Mouse (Mus musculus): ENCODE results near the gene Gm10320.

The Gm10320 gene

GRCm38 (mm10) chr13:98491909-98492308, at the start of gene Gm10320:
TSS of gene Gm10320 (minus strand) at chr13:98492001.
- in situ Hi-C loops (cut with MboI, MseI): no loop called here

- in situ Hi-C loops (cut with MboI, MseI): no loop called here
Observed at GRCm38 (mm10) chr13:98541601-98542000, 49.8 kb upstream of the Gm10320 start.

- in situ Hi-C loops (cut with MboI, MseI): no loop called here
Observed at GRCm38 (mm10) chr13:98540206-98540605, 48.4 kb upstream of the Gm10320 start.

DNA sequence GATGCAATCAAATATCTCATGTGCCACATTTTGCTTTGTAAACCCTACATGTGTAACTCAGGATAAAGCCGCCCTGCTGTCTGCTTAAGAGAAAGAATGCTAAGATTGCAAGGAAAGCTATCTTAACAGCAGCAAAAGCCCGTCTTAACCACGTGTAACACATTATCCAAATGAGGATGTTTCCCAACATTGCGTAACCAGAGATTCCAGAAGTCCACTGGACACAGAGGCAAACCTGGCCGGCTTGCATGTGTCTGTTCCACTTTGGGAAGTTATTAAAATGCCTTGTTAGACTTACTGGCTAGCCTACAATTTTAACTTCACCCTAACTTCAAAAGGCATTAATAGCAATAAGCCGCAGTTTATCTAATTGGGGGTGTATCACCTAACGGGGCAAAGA, 47.5 kb upstream of the Gm10320 start:
- in situ Hi-C loops (cut with MboI, MseI): no loop called here

DNA sequence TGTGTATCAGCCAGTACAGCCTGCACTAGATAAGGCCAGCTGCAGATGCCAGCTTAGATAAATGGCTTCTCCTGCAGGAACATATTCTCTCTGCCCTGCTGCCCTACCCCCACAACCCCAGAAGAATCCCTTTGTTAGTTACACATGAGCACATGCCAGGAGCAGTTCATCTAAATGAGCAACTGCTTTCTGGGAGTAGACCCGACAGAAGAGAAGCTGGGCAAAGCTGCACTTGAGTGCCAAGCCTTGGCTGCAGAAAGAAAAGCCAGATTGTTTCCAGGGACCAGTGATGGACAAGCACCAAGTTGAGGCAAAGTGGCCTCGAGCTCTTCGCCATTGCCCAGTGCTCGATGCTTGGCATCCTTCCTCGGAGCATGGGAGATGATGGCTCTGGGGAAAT, 46.8 kb upstream of the Gm10320 start:
- in situ Hi-C loops (cut with MboI, MseI): no loop called here

- in situ Hi-C loops (cut with MboI, MseI): no loop called here
Observed at GRCm38 (mm10) chr13:98534913-98535262, 43.1 kb upstream of the Gm10320 start.

DNA sequence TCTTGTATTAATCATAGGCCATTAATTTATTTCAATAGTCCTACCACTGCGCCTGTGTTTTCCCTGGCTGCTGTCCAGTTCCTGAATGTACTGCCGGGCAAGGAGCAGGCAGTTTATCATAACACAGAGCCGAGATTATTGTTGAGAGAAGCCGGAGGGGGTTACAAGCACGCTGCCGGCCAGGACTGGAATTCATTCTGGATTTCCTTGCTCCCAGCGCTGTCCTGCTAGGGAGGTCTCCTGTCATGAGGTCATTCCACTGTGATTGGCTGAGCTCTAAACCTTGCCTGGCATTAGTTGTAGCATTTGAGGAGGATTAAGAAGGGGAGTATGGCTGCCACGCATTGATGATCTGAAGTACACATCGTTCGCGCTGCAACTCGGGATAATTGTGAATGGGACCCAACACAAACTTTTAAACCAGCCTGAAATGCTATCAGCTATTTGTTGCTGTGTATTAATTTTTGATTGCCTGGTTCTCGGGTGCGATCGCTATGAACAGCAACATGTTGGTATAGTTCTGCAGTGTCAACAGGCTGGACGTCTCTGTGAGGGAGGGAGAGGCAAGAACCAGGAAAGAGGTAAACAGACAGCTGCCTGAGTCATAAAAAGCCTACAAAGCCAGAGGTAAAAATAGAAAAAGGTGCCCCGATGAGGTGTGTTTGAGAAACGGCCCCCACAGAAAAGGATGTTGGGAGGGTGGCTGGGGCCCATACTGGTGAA, 42.5 kb upstream of the Gm10320 start:
- in situ Hi-C loops (cut with MboI, MseI): no loop called here

DNA sequence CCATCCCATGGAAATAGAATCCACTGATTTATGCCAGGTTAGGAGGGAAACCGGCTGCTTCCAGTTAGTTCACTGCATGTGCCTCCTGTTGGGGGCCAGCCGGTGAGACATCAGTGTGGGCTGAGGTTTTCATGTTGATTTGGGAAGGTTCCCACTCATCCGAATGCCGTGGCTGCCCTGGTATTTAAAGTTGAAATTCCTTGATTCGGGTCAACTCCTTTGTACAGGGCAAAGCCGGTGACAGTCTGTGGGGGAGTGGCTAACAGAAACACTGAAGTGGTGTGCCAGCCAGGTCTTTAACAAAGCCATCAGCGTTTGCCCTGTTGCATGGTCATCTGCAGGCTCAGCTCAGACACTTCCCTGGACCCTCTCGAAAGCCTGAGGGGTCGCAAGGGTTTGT, 41.6 kb upstream of the Gm10320 start:
- in situ Hi-C loops (cut with MboI, MseI): no loop called here

DNA sequence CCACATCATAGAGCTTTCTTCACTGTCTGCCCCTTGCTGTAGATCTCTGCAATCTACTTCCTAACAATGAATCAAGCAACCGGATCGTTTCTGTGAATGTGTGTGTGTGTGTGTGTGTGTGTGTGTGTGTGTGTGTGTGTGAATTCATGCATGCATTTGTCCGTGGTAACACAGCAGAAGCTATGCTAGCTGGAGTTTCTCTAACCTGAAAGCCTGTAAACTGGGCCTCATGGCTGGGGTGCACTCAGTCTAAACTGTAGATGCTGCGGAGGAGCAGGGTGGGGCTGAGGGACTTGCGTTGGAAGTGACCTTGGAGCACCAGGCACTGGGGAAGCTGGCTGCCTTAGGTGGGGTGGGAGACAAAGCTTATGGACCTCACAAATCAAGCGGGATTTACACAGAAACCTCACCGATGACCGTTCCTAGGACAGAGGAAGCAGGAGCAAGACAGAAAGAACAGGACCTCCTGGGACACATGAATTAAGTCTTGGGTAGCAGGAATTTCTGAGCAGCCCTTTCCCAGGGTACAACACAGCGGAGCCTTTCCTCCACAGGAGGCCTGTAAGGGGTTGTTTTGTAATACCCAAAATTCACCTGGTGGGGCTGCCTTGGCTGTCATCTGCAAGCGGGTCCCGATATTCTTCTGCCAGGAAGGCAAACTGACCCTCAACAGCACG, 41.0 kb upstream of the Gm10320 start:
- in situ Hi-C loops (cut with MboI, MseI): no loop called here

- in situ Hi-C loops (cut with MboI, MseI): no loop called here
Observed at GRCm38 (mm10) chr13:98531976-98532375, 40.2 kb upstream of the Gm10320 start.

- in situ Hi-C loops (cut with MboI, MseI): no loop called here
Observed at GRCm38 (mm10) chr13:98531306-98531705, 39.5 kb upstream of the Gm10320 start.

DNA sequence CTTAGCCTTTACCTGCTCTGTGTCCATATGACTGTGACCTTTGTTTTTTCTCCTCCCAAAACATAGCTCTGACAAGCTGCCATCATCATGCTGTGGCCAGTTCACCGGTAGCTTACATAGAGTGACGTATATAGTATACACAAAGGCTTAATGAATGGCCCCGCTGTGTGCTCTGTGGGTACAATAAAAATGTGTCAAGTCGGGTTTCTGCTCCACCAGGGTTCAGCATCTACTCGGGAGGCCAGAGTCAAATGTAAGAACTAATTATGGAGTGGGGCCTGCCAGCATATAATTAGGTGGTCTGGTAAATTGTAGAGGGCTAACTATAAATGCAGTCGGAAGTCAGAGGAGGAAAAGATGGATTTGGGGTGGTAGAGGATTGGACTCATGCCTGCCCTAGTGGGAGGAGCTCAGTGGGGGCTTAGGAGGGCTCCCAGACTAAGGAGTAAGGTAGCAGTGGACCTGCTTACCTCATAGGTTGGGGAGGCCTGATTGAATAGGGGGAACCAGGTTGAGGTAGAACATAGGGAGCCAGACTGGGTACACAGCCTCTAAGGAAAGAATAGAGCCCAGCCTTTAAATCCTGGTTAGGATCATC, 32.0 kb upstream of the Gm10320 start:
- in situ Hi-C loops (cut with MboI, MseI): no loop called here

DNA sequence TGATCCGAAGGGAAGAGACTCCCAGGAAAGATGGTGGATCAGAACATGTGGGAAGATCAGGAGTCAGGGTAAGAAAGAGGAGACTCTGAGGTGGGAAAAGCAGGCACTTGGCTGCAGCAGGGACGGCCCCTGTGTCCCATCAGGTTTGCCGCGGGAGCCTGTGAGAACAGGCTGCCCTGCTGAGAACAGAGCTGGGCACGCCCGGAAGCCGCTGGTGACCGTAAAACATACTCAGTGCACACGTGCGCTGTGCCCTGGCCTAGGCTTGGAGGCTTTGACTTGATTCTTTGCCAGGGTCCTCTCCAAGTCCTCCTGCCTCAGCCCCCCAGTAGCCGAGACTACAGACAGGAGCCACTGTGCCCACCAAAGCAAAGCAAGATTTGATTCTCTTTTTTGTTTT, 26.5 kb upstream of the Gm10320 start:
- in situ Hi-C loops (cut with MboI, MseI): no loop called here

- in situ Hi-C loops (cut with MboI, MseI): no loop called here
Observed at GRCm38 (mm10) chr13:98517666-98518065, 25.9 kb upstream of the Gm10320 start.

- in situ Hi-C loops (cut with MboI, MseI): no loop called here
Observed at GRCm38 (mm10) chr13:98516985-98517384, 25.2 kb upstream of the Gm10320 start.

GRCm38 (mm10) chr13:98512066-98512465, 20.3 kb upstream of the Gm10320 start:
- in situ Hi-C loops (cut with MboI, MseI): no loop called here

DNA sequence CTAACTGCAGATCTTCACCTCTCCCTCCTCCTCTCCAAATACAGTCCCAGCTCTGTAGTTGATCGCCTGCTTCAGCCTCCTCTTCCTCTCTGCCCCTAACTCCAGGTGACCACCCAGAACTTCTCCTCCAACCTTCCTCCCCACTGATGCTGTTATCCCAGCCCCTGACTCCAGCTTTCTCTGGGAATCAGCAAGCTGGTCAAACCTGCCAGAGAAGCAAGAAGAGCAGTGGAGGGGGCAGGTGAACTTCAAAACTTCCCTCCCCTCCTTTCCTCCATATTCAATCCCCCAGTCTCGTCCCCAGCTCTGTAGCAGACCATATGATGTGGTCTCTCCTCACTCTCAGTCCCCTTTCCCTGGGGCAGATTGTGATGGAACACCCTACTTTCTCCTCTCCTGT, 15.9 kb upstream of the Gm10320 start:
- in situ Hi-C loops (cut with MboI, MseI): loop anchor here (10.0 kb wide), 1 partner anchor 133 kb away; no protein-coding TSS in a partner anchor

DNA sequence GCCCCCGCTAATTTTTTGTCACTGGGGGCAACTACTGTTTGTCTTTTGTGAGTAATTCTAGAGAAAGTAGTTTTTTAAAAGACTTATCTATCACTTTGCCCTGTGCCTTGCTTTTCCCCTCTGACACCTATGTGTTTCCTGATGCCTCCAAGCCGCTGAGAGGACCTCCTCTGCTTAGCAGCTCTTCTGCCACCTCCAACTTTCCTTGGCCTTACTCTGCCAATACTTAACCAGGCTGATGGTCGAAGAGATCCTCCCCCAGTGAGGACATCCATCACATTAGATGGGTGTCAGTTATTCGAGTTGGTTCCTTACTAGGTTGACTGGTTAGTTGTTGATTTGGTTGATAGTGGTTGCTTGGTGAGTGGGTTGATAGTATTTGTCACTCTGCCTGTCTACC, 14.7 kb upstream of the Gm10320 start:
- in situ Hi-C loops (cut with MboI, MseI): loop anchor here (10.0 kb wide), 1 partner anchor 132 kb away; no protein-coding TSS in a partner anchor

GRCm38 (mm10) chr13:98505989-98506388, 14.2 kb upstream of the Gm10320 start:
- in situ Hi-C loops (cut with MboI, MseI): loop anchor here (10.0 kb wide), 1 partner anchor 131 kb away; no protein-coding TSS in a partner anchor

DNA sequence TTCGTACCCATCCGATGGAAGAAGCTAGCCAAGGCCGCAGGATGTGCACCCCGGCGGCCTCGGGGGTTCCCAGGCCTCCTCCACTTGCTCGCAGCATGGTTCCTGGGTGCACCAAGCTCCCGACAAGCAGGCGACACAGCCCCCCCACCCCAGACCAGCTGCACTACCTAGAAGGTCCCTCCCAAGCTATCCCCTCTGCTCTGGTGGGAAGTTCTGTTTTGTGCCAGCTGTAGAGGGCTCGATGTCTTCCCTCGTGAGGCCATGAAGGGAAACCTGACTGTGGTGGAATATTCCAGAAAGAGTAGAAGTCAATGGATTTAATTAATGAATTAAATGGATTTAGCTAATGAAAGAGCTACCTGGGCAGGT, 13.7 kb upstream of the Gm10320 start:
- in situ Hi-C loops (cut with MboI, MseI): loop anchor here (10.0 kb wide), 1 partner anchor 131 kb away; no protein-coding TSS in a partner anchor

GRCm38 (mm10) chr13:98504661-98505488, 13.1 kb upstream of the Gm10320 start:
- in situ Hi-C loops (cut with MboI, MseI): loop anchor here (10.0 kb wide), 1 partner anchor 130 kb away; no protein-coding TSS in a partner anchor

- in situ Hi-C loops (cut with MboI, MseI): loop anchor here (10.0 kb wide), 1 partner anchor 129 kb away; no protein-coding TSS in a partner anchor
Observed at GRCm38 (mm10) chr13:98504181-98504660, 12.4 kb upstream of the Gm10320 start.
